Mouse (Mus musculus) hindbrain, embryonic 11.5 days (tissue): ENCODE measurements around the gene Rfxank. TPM values are rescaled to one million over a fixed set of nuclear protein-coding genes. Genes with fewer than 3 reads are reported as not detected.

ENCODE experiments used
- ATAC-seq: fragments of 200-750 bp; cut with Nextera tagmentation; 2 replicates; pipeline ENCODE4 v1.8.0; 2017; ENCODE audit warnings: mild to moderate bottlenecking, moderate TSS enrichment, moderate library complexity; ENCODE audit not compliant: low FRiP score
- DNase-seq: peaks from one replicate; pipeline ENCODE4 v3.0.0-alpha.2; 2015; ENCODE audit warnings: low spot score
- H3K27ac ChIP-seq: fragments of 300-500 bp; sonication (generic); 2 replicates; pipeline ENCODE4 v1.5.1; 2014; ENCODE audit warnings: mild to moderate bottlenecking, low read depth, low read length
- H3K27me3 ChIP-seq: fragments of 300-500 bp; sonication (generic); 2 replicates; pipeline ENCODE4 v1.6.1; 2014; ENCODE audit warnings: mild to moderate bottlenecking, low read length, moderate library complexity, mixed read lengths; ENCODE audit not compliant: control insufficient read depth, insufficient read depth
- H3K36me3 ChIP-seq: fragments of 300-500 bp; sonication (generic); 2 replicates; pipeline ENCODE4 v1.6.1; 2014; ENCODE audit warnings: mild to moderate bottlenecking, low read length, moderate library complexity, mixed read lengths; ENCODE audit not compliant: control insufficient read depth, insufficient read depth
- H3K4me1 ChIP-seq: fragments of 300-500 bp; sonication (generic); replicated peaks from 2 replicates; pipeline ENCODE4 v1.6.1; 2014; ENCODE audit warnings: low read length, mixed read lengths; ENCODE audit not compliant: control insufficient read depth, insufficient read depth
- H3K4me2 ChIP-seq: fragments of 300-500 bp; sonication (generic); replicated peaks from 2 replicates; pipeline ENCODE4 v1.6.1; 2014; ENCODE audit warnings: mild to moderate bottlenecking, low read depth, low read length
- H3K4me3 ChIP-seq: fragments of 300-500 bp; sonication (generic); 2 replicates; pipeline ENCODE4 v1.5.1; 2014; ENCODE audit warnings: low read depth, low read length
- H3K9ac ChIP-seq: fragments of 300-500 bp; sonication (generic); 2 replicates; pipeline ENCODE4 v1.6.1; 2014; ENCODE audit warnings: low read depth, low read length
- H3K9me3 ChIP-seq: fragments of 300-500 bp; sonication (generic); 2 replicates; pipeline ENCODE4 v1.6.1; 2016; ENCODE audit warnings: low read length; ENCODE audit not compliant: control insufficient read depth
- WGBS: fragments of 180-500 bp; shearing (Covaris S2); extraction: QIAGEN DNeasy Blood & Tissue Kit; methylation state at CpG from one replicate; pipeline ENCODE4 v1.1.7; 2014; 5-methylcytosine and 5-hydroxymethylcytosine counted together
- polyA plus RNA-seq: library from polyadenylated mRNA; unstranded; fragments of >200 nt; fragmentation: Nextera tagmentation; extraction: Ambion mirVana; gene quantifications from 2 replicates; pipeline ENCODE4 v1.2.1, GENCODE M21; 2014

The Rfxank gene
- polyA plus RNA-seq = 10.9 and 14.6 TPM in 2 replicates

DNA sequence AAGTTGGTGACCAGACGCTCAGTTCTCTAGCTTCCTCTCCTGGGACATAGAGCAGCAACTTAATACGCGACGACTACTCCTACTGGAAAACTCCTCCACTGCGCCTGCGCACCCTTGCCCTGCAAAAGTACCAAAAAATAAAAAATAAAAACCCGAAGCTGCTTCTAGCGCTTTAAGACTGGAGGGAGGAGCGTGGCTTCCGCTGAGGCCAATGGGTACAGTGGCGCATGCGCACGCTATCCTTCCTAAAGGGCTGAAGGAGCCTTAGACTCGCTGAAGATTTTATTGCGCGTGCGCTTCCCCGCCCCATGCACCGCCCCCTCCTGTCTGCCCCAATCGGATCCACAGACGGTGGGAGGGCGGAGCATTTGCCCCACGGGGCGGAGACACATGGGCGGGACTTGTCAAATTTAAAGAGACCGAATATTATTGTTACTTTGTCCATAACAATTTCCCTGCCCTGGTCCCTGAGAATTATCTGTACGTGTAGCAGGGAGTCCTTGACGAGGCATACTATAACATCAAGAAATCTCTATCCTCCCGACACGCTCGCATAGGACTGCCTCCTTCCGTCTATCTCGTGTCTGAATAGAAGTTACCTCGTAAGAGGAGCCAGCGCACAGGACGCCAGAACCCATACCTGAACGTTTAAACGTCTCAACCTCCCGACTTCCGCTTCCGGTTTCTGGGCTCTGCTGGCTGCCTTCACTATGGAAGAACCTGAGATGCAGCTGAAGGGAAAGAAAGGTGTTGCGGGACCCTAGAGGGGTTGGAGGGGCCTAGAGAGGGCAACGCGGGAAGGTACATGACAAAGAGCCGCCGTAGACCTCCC, at the start of gene Rfxank, which contains the start of the genes Borcs8 and Mef2b:
Gene Rfxank (minus strand): TSS at position 129 of the 832 bp plus-strand sequence.
Gene Borcs8 (plus strand): TSS at position 474 of the 832 bp plus-strand sequence.
Gene Mef2b (plus strand): TSS at position 686 of the 832 bp plus-strand sequence.
- Histone ChIP-seq H3K9ac (peak within 1 kb of the TSS; percentile 77), H3K9me3 (no peaks in the 10 kb centered on the region), H3K4me1 (peaks cover 8% of the 10 kb centered on the region; the same call in 1 of the 2 replicates), H3K4me2 (peak within 1 kb of the TSS; percentile 73), H3K27ac (peak within 1 kb of the TSS; percentile 61), H3K4me3 (peak within 1 kb of the TSS; percentile 79), H3K36me3 (0 out of 2 replicates have a peak, but pooled peaks cover 6% of the 10 kb centered on the region), H3K27me3 (no peaks in the 10 kb centered on the region)
- WGBS = under 1% methylated on average over 46 of the region's 46 CpGs
- DNase-seq (peak; percentile 100), ATAC-seq (peak; percentile 97)

DNA sequence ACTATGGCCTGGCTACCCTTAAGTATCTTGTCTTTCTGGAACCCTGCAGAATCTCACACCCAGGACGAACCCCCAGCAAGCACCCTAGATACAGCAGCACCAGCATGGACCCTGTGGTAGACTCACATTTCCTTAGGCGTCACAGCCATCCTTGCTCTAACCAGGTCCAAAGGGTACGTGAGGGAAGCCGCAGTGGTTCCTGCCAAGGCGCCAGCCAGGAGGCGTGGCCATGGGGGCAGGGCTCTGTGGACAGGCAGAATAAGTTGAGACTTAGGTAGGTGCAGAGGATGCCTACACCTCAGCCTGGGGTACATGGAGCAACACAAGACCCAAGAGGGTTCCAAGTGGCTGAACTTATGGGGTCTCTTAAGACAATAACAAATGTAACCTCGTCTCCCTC, 49.8 kb upstream of the Rfxank start:
- no peak overlapping the region for H3K4me3 ChIP-seq
- H3K9ac ChIP-seq = no peak overlapping the region
- no peaks in the 10 kb centered on the region for H3K9me3 ChIP-seq
- no peaks in the 10 kb centered on the region for H3K36me3 ChIP-seq
- H3K4me1 ChIP-seq = no peaks in the 10 kb centered on the region
- H3K4me2 ChIP-seq = no peak overlapping the region
- DNase-seq (no peak), ATAC-seq (no peak)
- 71% methylated on average over 7 of the region's 7 CpGs for WGBS
- H3K27me3 ChIP-seq = no peaks in the 10 kb centered on the region
- no peak overlapping the region for H3K27ac ChIP-seq

DNA sequence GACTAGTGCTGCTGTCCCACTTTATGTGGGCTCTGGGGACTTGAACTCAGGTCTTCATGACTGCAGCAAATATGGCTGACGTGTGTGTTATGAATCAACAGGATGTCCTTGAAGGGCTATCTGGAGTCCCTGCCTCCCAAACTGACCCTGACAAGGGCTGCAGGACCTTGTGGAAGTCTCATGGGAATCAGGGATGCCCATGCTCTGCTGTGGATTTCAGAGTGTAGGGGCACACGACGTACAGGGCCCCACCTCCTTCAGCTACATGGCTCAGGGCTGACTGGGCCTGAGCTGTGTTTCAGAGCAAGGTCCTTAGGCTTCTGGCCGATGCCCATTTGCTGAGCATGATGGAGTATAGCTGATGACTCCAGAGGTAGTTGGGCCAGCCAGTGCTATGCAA, 44.2 kb upstream of the Rfxank start:
- ATAC-seq (no peak), DNase-seq (no peak)
- H3K9me3 ChIP-seq = no peaks in the 10 kb centered on the region
- no peak overlapping the region for H3K27ac ChIP-seq
- WGBS = 90% methylated on average over 4 of the region's 4 CpGs
- H3K27me3 ChIP-seq = no peaks in the 10 kb centered on the region
- no peaks in the 10 kb centered on the region for H3K4me1 ChIP-seq
- no peak overlapping the region for H3K4me2 ChIP-seq
- no peak overlapping the region for H3K4me3 ChIP-seq
- no peak overlapping the region for H3K9ac ChIP-seq
- H3K36me3 ChIP-seq = no peaks in the 10 kb centered on the region

DNA sequence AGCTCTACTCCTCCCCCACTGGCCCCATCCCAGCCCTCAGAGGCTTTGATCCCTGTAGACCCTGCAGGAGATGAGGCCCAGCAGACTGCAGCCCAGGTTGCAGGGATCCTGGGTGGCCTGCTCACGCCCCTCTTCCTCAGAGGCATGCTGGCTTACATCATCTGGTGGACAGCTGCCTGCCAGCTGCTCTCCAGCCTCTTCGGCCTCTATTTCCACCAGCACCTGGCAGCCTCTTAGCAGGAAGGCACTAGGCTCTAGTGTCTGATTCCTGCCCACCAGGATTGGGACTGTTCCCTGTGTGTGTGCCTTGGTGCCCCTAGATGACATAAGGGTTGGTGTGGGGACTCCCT, 42.9 kb upstream of the Rfxank start:
- H3K4me3 ChIP-seq = no peak overlapping the region
- H3K9ac ChIP-seq = no peak overlapping the region
- H3K4me2 ChIP-seq = no peak overlapping the region
- WGBS = 66% methylated on average over 2 of the region's 2 CpGs
- no peaks in the 10 kb centered on the region for H3K4me1 ChIP-seq
- no peak overlapping the region for H3K27ac ChIP-seq
- H3K36me3 ChIP-seq = no peaks in the 10 kb centered on the region
- DNase-seq = no peak
- no peak for ATAC-seq
- no peaks in the 10 kb centered on the region for H3K27me3 ChIP-seq
- H3K9me3 ChIP-seq = no peaks in the 10 kb centered on the region

DNA sequence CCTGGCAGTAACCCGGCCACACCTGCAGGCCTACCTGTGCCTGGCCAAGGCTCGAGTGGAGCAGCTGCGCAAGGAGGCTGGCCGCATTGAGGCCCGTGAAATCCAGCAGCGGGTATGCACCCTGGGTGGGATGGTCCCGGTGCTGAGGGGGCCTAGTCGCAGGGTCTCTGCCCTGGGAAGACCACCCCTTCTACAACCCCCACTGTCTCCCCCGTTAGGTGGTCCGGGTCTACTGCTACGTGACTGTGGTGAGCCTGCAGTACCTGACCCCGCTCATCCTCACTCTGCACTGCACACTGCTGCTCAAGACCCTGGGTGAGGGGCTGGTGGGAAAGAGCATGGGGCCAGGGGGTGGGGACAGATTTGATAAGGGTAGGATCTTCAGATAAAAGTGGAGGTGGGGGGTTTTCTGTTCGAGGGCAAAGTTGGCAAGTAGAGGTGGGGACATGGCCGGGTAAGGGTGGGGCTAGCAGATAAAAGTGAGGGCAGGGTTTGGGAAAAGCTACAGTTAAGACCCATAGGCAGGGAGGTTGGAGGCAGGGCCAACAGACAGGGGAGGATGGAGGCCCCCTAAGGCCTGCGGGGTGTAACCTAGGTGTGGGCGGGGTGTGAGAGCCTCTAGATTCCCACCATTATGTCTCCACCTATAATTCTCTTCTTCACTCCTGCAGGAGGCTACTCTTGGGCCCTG, 42.4 kb upstream of the Rfxank start:
- no peak; the same call in 1 of the 2 replicates for ATAC-seq
- no peak overlapping the region for H3K27ac ChIP-seq
- no peaks in the 10 kb centered on the region for H3K9me3 ChIP-seq
- no peaks in the 10 kb centered on the region for H3K27me3 ChIP-seq
- DNase-seq = no peak
- no peak overlapping the region for H3K4me2 ChIP-seq
- no peak overlapping the region for H3K9ac ChIP-seq
- H3K4me3 ChIP-seq = no peak overlapping the region
- H3K4me1 ChIP-seq = no peaks in the 10 kb centered on the region
- WGBS = 81% methylated on average over 16 of the region's 16 CpGs
- no peaks in the 10 kb centered on the region for H3K36me3 ChIP-seq

DNA sequence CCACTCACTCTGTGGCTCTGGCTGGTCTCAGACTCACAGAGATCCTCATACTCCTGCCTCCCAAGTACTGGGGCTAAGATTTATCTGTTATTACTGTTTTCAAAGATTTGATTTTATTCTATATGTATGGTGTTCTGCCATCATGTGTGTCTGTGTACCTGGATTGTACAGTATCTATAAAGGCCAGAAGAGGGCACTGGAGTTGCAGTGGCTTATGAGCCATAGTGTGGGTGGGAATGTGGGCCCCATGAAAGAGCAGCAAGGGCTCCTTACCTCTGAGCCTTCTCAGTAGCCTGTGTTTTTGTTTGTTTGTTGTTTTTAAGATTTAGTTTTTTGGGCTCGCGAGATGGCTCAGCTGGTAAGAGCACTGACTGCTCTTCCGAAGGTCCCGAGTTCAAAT, 40.1 kb upstream of the Rfxank start:
- Histone ChIP-seq H3K36me3 (no peaks in the 10 kb centered on the region), H3K27ac (no peak overlapping the region), H3K27me3 (no peaks in the 10 kb centered on the region), H3K4me1 (no peaks in the 10 kb centered on the region), H3K4me2 (no peak overlapping the region), H3K4me3 (no peak overlapping the region), H3K9ac (no peak overlapping the region), H3K9me3 (no peaks in the 10 kb centered on the region)
- no peak for DNase-seq
- ATAC-seq = no peak
- WGBS = 98% methylated on average over 4 of the region's 4 CpGs

DNA sequence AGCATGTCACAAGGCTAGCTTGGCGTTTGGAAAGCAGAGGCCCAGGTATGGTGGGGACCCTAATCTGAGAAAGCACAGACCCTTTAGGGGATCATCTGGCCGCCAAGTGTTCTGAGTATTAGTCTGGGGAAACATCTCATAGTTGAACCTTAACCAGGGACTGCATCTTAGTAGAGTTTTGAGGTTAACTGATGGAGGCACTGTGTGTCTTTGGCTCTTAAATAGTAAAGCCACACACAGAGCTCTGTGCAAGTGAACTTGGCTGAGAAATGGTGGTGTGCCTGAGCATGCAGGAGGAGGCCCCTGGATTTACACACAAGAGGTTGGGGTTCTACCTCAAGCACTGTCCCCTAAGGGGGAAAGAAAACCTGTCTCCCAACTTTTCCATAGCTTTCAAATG, 39.3 kb upstream of the Rfxank start:
- Histone ChIP-seq H3K27me3 (no peaks in the 10 kb centered on the region), H3K4me3 (no peak overlapping the region), H3K4me2 (no peak overlapping the region), H3K27ac (no peak overlapping the region), H3K9me3 (no peaks in the 10 kb centered on the region), H3K4me1 (no peaks in the 10 kb centered on the region), H3K36me3 (no peaks in the 10 kb centered on the region), H3K9ac (no peak overlapping the region)
- DNase-seq = no peak
- ATAC-seq = no peak
- WGBS = 86% methylated on average over 2 of the region's 2 CpGs

DNA sequence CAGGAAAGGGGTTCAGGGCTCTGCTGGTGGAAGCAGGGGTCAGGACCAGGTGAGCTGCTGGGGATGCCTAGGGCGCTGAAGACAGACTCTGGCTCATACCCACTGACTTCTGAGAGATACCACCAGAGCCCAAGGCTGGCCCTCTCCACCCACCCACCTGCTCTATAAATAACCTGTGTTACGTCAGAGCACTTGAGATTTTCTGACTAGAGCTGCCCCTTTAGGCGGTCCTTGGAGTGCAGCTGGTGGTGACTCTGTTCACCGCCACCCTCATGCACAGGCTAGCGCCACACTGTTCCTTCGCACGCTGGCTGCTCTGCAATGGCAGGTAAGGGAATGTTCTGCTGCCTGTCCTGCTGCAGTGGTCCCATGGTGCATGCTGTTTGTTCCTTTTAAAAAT, 35.1 kb upstream of the Rfxank start:
- Histone ChIP-seq H3K4me1 (no peaks in the 10 kb centered on the region), H3K4me3 (no peak overlapping the region), H3K4me2 (no peak overlapping the region), H3K9ac (no peak overlapping the region), H3K36me3 (no peaks in the 10 kb centered on the region), H3K9me3 (no peaks in the 10 kb centered on the region), H3K27me3 (no peaks in the 10 kb centered on the region), H3K27ac (no peak overlapping the region)
- ATAC-seq = no peak
- 91% methylated on average over 7 of the region's 7 CpGs for WGBS
- DNase-seq = no peak
